ENCODE assay signal across 18 mouse cellular contexts in genomic region chr4:154746323-154747005, GRCm38 (mm10).
A peak's percentile ranks its signal among the peaks of the same experiment; 100 is the strongest.
DNase-seq lines count a peak whose midpoint lies in the region; ATAC-seq and TF ChIP-seq lines count a peak whose summit lies in the region.
"Had no signal": no experiment of that assay in that cellular context is flagged by ENCODE, and none has a peak within 500 bp of the region (broad histone marks: within the 10 kb centered on the region; RNA-seq: fewer than 3 reads in every experiment).

No protein-coding gene starts in this region.

- no peak overlapping the region for H3K27ac ChIP-seq in heart, embryonic 10.5 days
- 0 out of 2 replicates have a peak overlapping the region, but pooled peaks have one; percentile 13 for H3K27ac ChIP-seq in embryonic facial prominence, embryonic 15.5 days (replicated peaks)
- H3K27ac ChIP-seq in kidney, embryonic 14.5 days (ENCODE audit: low read depth, low read length): no peak overlapping the region
- H3K27ac ChIP-seq: hindbrain, postnatal 0 days; liver, embryonic 12.5 days; lung, embryonic 15.5 days; macrophage; midbrain, embryonic 12.5 days had no signal

- WGBS in heart, embryonic 10.5 days: 80% methylated on average over 16 of the region's 16 CpGs
- 50% methylated on average over 16 of the region's 16 CpGs for WGBS in embryonic facial prominence, embryonic 15.5 days
- 21% methylated on average over 16 of the region's 16 CpGs for WGBS in kidney, embryonic 14.5 days
- 74% methylated on average over 16 of the region's 16 CpGs for WGBS in lung, adult 2 months

- no peak for ATAC-seq in embryonic facial prominence, embryonic 15.5 days (ENCODE audit: insufficient number of reproducible peaks, low FRiP score, low TSS enrichment, low read depth)
- peak; percentile 89 for ATAC-seq in kidney, embryonic 14.5 days (ENCODE audit: low FRiP score, low TSS enrichment)
- ATAC-seq: activated CD4-positive, CD25-positive, alpha-beta regulatory T cell, adult 4 months; forebrain, postnatal 0 days; hindbrain, postnatal 0 days; liver, embryonic 12.5 days; Patski had no signal

- DNase-seq in heart, adult 18-20 months: peak; percentile 28 to 37
- DNase-seq in heart, embryonic 10.5 days (ENCODE audit: low spot score): no peak
- peak; percentile 47 to 65 for DNase-seq in kidney, postnatal 4 days
- no peak for DNase-seq in thymus, postnatal 14 days
- DNase-seq in lung, adult 2 months: no peak
- DNase-seq: adrenal gland, postnatal 14 days; cerebellum, adult 9-11 months; forebrain, postnatal 0 days; right cerebral cortex, postnatal 4 days had no signal

- no peaks in the 10 kb centered on the region for H3K9me3 ChIP-seq in heart, embryonic 10.5 days
- H3K9me3 ChIP-seq in embryonic facial prominence, embryonic 15.5 days (replicated peaks): no peaks in the 10 kb centered on the region
- no peaks in the 10 kb centered on the region for H3K9me3 ChIP-seq in kidney, embryonic 14.5 days (ENCODE audit: control insufficient read depth, low read length)
- H3K9me3 ChIP-seq: liver, embryonic 12.5 days; lung, embryonic 15.5 days; midbrain, embryonic 12.5 days had no signal

- no peak overlapping the region for H3K4me2 ChIP-seq in embryonic facial prominence, embryonic 15.5 days (replicated peaks)
- H3K4me2 ChIP-seq in kidney, embryonic 14.5 days (replicated peaks; ENCODE audit: low read depth, low read length): 0 out of 2 replicates have a peak overlapping the region, but pooled peaks have one; percentile 6
- H3K4me2 ChIP-seq: liver, embryonic 12.5 days; lung, embryonic 15.5 days; midbrain, embryonic 12.5 days had no signal

- TF ChIP-seq POLR2A in lung, adult 2 months (IDR thresholded peaks at IDR 0.05; ENCODE audit: borderline replicate concordance, extremely low read depth, low read depth, low read length): no peak

- H3K36me3 ChIP-seq in heart, embryonic 10.5 days: no peaks in the 10 kb centered on the region
- no peaks in the 10 kb centered on the region for H3K36me3 ChIP-seq in embryonic facial prominence, embryonic 15.5 days
- H3K36me3 ChIP-seq in kidney, embryonic 14.5 days (ENCODE audit: control insufficient read depth, insufficient read depth, low read length): no peaks in the 10 kb centered on the region
- H3K36me3 ChIP-seq: liver, embryonic 12.5 days; lung, embryonic 15.5 days; midbrain, embryonic 12.5 days had no signal

- no peak overlapping the region for H3K4me3 ChIP-seq in heart, embryonic 10.5 days
- no peak overlapping the region for H3K4me3 ChIP-seq in embryonic facial prominence, embryonic 15.5 days (replicated peaks)
- no peak overlapping the region for H3K4me3 ChIP-seq in kidney, embryonic 14.5 days (ENCODE audit: low read length)
- H3K4me3 ChIP-seq in lung, adult 2 months (replicated peaks; ENCODE audit: extremely low read depth, low read depth, low read length): no peak overlapping the region
- H3K4me3 ChIP-seq: liver, embryonic 12.5 days; lung, embryonic 15.5 days; midbrain, embryonic 12.5 days had no signal

- H3K27me3 ChIP-seq in heart, embryonic 10.5 days (ENCODE audit: insufficient read depth, poor library complexity, severe bottlenecking): peaks cover 55% of the 10 kb centered on the region
- peaks cover 18% of the 10 kb centered on the region for H3K27me3 ChIP-seq in embryonic facial prominence, embryonic 15.5 days
- peaks cover 41% of the 10 kb centered on the region for H3K27me3 ChIP-seq in kidney, embryonic 14.5 days (ENCODE audit: control insufficient read depth, insufficient read depth, low read length)

- peaks cover 25% of the 10 kb centered on the region; the same call in 1 of the 2 replicates for H3K4me1 ChIP-seq in heart, embryonic 10.5 days
- H3K4me1 ChIP-seq in embryonic facial prominence, embryonic 15.5 days: peaks cover 28% of the 10 kb centered on the region
- H3K4me1 ChIP-seq in kidney, embryonic 14.5 days (ENCODE audit: control insufficient read depth, insufficient read depth, low read length): peaks cover 13% of the 10 kb centered on the region
- no peaks in the 10 kb centered on the region for H3K4me1 ChIP-seq in lung, adult 2 months (ENCODE audit: control insufficient read depth, insufficient read depth, low read length)
- H3K4me1 ChIP-seq: lung, embryonic 15.5 days had no signal

- no peak overlapping the region for H3K9ac ChIP-seq in embryonic facial prominence, embryonic 15.5 days
- H3K9ac ChIP-seq in kidney, embryonic 14.5 days (ENCODE audit: low read depth, low read length): no peak overlapping the region
- H3K9ac ChIP-seq: forebrain, postnatal 0 days; liver, embryonic 12.5 days; lung, embryonic 15.5 days; midbrain, embryonic 12.5 days had no signal

- TF ChIP-seq CTCF in lung, adult 2 months (IDR thresholded peaks at IDR 0.05; ENCODE audit: insufficient read depth, low read length): no peak

Comparison
In these comparisons a context has a peak if more than half of its experiments do, and no peak if none do; other contexts are left out.
1. DNase-seq: peak in heart, adult 18-20 months (2 of 2) and kidney, postnatal 4 days (2 of 2); none in heart, embryonic 10.5 days (single experiment), thymus, postnatal 14 days (single experiment) and lung, adult 2 months (single experiment).